Mouse (Mus musculus): Measurements from ENCODE around the gene Itpr1.
A peak's percentile ranks its signal among the peaks of the same experiment; 100 is the strongest.

The Itpr1 gene

DNA sequence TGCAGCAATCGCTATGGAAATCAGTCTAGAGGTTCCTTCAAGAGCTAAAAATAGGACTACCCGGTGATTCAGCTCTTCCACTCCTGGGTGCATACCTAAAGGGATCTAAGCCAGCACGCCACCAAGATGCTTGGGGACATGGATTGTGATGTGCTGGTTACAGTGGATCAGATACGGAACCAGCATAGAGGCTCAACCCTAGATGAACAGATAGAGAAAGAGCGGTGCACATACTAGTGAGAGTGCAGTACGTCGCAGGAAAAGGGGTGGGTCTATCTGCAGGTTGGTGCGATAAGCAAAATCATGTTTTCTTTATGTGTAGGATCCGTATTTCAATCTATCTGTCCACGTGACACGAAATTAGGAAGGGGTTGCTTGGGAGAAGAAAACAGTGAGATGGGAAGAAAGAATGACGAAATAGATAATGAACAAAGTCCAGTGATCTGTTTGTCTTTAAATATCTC is 113.1 kb downstream of the Itpr1 start:
- no peak for DNase-seq

DNA sequence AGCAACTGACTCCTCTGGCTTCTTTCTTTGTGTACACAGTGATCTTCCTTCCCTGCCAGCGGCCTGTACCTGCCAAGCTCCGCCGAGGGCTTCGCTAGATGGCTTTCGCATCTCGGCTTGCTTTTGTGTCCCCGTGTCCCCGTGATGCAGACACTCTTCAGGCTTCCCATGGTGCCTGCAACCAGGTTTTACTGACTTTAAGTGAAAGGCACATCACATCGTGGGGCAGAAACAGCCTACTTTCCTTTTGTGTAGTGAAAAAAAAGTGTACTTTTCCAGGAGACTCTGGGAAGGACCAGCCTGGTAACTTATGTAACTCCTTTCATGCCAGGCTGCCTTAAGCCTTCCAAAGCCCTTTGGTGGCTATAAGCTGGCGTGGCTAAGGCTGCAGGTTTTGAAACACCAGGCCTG is 113.9 kb downstream of the Itpr1 start:
- DNase-seq, result peak; percentile 66

DNA sequence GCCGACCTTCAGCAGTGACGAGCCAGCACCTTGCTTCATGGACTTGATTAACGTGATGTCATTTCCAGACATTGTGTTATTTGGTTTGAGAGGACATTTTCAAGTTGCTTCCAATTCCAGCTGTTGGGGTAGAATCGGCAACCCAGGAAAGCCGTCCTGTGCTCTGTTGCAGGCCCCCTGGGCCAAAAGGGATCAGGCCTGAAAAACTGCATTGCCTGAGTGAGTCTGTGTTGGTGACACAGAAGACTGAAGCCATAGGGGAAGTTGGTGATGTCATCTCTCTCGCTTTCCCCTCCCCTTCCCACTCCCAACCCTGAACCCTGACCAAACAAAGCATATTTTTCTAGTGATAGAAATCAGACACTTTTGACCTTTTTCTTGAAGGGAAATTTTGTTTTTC is 114.7 kb downstream of the Itpr1 start:
- no peak for DNase-seq

DNA sequence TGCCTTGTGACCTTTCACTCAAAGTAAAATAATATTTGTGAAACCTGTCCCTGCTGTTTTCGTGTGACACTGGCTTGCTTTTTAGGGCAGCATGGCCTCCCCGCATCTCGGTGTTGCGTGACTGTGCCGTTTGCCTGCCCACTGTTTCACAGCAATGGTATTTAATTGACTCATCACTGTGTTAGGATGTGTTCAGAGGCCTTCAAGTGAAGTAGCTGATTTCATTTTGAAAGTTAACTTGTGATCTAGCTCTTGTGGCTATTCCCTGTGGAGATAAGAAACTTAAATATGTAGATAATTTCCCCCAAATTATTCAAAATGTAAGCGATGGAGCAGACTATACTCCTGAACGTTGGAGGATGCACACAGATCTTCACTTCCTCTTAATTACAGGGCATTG is 115.4 kb downstream of the Itpr1 start:
- no peak for DNase-seq

DNA sequence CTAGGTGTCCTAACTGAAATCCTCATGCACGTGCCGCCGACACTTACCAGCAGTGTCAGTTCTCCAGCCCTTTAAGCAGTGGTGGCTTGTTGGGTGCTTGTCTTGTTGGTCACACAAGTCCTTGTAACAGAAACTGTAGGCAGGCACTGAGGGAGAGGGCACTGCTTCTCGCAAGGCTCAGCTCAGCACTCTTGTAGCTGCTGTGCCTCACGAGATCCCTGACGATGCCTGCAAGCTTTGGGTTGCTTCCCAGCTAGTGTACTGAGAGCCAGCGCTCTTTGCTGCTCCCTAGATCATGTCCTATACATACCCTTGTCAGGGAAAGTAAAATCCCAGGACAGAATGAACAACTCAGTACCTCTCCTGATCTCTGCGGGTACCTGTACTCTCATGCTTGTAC is 117.6 kb downstream of the Itpr1 start:
- no peak for DNase-seq

DNA sequence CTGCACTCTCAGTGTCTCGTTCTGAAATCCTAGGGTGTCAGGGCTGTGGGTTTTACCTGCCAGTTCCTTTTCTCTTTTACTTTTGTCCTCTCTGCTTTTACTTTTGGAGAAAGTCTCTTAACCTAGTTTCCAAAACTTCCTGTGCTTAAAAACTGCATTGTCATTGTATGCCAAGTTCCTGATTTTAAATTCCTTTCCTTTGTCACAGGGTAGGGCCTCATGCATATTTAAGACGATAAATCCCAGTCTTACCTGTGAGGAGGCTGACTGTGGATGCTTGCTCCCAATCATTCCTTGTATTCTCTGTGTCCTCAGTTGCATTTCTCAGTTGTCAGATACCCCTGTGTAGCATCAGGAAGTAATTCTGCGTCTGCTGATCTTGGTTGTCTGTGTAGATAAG is 118.4 kb downstream of the Itpr1 start:
- DNase-seq, result no peak

DNA sequence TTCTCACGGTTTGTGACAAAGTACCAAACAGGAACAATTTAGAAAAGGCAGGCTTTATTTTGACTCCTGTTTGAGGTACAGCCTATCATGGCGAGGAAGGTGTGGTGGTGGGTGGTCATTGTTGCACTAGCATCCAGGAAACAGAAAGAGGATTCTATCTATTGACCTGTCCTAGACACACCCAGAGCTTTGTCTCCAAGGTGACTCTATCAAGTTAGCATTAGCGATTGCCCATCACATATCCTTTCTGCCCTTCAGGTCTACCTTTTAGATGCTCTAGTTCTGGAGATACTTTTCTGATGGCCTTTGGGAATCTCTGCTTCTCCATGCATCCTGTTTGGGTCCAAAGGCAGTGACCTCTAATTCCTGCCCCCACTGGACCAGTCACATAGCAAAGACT is 121.2 kb downstream of the Itpr1 start:
- no peak for DNase-seq

DNA sequence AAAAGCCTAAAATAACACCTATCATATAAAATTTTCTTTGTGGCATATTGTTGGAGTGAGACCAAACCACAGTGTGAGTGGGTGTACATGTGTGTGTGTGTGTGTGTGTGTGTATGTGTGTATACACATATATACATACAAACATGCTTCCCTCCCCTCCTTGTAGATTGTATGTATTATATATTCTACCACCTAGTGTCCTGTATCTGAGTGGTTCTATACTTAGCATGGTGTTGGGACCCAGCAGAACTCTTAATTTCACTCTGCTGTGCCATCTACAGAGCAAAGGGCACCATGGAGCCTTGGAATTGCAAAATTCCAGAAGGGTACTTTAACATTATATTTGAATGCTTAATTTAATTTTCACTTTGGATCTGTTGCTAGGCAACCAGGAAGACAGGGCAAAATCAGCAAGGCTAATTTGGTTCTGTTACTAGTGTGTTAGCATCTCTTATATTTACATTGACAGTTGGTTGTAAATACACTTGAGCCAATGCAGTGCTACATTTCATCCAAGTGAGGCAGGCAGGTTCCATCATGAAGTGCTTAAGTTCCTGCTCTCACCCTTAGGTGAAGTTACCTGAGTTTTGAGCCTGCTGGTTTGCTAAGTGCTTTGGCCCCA is 122.4 kb downstream of the Itpr1 start:
- DNase-seq, result no peak

DNA sequence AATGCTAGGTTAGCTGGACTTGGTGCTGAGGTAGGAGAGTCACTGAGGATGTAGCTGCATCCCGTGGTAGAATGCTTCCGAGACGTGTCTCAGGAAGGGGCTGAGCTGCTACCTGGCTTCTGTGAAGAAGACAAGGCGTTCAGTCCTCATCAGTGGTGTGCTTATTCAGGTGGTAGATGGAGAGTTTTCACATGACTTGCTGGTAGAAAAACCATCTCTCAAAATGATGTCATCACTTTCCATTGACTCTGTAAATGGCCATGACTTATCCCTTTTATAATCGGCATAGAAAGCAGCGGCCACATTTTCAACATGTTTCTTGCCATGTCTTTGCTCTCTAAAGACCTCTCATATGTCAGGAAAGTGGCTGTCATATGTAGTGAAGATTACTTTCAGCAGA is 123.6 kb downstream of the Itpr1 start:
- DNase-seq, result no peak

DNA sequence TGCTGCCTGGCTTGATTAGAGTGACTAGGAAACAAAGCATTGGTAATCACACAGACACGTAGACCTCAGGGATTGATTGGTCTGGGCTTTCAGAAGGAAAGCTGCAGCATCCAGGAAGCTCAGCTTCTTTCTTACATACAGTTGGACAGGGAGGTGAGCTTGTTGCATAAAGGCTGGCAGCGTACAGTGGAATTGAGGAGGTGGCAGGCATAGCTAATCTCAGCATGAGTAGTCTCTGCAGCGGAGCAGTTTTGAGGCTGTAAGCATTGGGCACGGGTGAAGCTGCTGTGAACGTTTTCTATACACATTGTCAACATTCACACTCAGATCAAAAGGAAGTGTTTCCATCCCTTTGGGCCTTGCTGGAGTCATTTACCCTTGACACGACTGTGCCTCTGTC is 124.4 kb downstream of the Itpr1 start:
- peak; percentile 81 for DNase-seq

DNA sequence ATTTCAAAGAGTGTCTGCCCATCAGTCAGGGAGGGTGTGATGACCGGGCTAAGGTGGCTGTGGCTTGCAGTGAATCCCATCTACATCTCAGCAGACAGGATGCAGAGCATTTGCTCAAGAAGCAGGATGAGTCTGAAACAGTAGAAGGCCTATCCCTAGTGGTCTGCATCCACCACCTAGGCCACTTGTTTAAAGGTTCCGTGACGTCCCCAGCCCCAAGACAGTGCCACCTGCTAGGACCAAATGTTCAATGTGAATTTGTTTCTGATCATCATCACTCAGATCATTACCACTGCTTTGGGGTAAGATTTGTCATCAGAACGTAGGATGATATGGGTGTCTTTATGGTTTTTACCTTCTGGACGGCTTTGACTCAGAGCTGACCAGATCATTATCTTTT is 125.5 kb downstream of the Itpr1 start:
- no peak for DNase-seq

DNA sequence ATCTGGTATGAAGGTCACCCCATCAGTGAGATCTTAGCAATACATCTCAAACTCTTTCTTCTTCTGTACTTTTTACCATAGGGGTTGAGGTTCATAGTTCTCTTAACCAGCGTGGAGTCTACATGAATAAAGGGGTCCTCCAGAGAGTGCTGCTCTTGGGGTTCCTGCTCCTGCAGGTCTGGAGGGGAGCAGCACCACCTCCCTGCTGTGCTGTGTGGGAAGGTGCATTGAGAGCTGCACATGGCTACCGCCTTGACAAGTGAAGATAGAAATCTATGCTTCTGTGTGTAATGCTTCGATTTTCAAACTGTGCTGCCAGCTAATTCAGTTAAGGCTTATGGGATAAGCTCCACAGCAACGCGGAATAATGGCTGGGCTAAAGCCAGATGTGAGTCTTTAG is 130.1 kb downstream of the Itpr1 start:
- no peak for DNase-seq

DNA sequence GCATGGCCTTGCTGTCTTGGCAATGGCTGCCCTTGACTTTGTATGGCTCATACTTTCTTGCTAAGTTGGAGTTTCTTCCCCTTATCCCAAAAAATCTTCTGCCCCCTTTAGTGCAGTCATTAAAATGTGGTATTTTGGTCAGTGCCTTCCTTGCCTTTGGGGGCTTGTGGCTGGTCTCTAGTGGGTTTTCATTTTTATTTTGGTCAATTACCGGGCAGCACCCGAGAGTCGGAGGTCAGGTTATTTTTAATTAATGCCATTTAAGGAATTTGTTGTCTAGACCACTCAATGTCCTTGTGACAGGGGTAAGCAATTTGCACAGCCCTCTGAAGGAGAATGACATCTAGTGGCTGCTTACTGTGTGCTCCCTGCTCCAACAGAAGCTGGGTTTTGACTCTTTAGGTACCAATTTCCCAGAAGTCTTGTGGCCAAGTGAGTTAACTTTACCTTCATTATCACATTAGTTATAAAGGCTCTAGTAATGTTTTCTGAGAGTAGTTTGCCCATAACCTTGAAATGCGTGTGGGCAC is 130.9 kb downstream of the Itpr1 start:
- DNase-seq, result no peak

DNA sequence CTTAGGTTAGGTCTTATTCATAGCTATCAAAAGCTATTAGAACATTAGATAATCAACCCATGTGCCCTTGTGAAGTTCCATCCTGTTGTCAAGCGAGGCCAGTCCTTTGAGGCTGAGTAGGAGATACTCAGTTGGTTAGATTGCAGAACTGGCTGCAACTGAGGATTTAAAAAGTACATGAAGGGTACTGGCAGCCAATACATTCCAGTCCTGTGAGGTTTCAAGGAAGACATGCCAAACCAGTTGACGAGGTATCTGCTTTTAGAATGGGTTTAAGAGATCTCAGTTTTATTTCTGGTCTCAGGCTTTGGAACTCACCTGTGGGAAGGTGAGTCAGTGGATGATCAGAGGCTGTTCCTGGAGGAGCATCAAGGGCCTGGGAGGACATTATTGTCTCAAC is 137.9 kb downstream of the Itpr1 start:
- no peak for DNase-seq

DNA sequence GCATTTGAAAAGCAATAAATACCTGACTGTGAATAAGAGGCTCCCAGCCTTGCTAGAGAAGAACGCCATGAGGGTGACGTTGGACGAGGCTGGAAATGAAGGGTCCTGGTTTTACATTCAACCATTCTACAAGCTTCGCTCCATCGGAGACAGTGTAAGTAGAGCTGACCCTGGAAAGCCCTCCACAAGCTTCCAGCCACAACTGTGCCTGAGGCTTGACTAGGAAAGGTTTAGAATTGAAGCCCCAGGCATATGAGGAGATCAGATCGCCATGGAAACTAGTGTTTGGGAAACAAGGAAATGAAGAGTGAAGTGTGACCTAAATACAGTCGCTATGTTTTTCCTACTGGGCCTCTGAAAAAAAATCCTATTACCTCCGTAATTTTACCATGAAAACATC is 139.1 kb downstream of the Itpr1 start:
- DNase-seq, result no peak

DNA sequence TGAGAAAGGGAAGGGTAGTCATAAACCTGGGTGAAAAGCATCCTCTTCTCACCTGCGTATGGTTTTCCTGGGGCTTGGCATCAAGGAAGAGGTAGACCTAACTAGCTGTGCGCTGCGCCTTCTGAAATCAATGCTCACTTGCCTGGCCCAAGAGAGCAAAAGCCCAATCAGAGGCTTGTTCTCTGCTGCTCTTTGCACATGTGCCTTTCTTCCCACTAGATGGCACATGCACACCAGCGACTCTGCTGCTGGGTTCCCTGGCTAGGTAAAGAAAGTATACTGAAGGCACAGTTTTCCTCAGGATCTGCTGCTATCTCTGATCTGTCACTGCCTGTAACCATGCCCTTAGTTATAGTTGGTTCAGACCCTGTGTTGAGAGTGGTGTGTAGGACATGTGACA is 154.5 kb downstream of the Itpr1 start:
- DNase-seq, result no peak

DNA sequence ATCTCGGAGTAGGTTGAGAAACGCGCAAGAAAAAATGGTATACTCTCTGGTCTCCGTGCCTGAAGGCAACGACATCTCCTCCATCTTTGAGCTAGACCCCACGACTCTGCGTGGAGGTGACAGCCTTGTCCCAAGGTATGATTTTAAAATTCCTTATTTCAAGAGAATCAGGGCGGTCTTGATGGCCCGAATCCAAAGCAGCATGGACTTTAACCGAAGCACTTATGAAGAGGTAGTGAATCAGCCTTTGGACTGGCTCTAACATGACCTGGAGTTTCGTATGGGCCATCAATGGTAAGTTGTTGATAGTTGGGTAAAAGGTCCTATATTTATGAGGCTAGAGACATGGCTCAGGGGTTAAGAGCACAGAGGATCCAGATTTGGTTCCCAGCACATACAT is 156.1 kb downstream of the Itpr1 start:
- no peak for DNase-seq

DNA sequence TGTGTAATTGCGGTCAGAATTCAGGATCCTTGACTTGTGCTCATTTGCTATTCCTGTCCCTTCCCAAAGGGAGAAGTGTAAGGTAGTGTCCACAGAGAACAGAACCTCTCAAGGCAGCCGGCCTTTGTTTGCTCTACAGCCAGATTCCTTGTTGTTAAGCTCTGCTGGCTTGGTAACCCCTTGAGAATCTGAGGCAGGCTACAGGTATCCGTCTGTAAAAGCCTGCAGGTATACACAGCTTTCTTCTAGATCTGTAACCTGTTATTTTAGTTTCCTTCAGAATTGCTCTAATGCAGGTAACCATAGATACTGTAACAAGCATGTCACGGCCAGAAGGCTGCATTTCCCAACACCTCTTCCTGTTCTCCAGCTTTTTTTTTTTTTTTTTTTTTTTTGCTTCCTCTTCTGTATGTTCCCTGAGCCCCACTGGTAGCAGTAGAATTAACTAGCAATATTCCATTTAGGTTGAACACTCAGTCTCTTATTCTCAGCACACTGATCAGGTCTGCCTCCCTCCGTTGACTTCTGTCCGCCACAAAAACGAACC is 158.5 kb downstream of the Itpr1 start:
- no peak for DNase-seq

DNA sequence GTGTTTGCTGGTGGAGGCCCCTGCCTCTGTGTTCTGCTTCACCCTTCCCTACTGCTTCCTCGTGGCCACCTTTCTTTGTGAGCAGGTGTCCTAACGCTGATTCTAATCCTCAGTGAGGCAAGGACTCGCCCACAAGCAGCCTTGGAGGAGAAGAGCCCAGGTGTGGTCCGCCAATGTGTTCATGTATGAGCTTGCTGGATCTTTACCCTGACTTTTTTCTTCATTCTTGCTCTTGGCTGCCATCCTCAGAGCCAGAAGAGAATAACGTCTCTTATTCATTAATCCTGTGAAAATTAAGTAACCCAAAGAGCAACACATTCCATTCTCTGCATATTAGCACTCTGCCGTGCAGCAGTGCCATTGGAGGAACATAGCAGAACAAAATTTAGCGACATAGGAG is 161.1 kb downstream of the Itpr1 start:
- DNase-seq, result no peak

DNA sequence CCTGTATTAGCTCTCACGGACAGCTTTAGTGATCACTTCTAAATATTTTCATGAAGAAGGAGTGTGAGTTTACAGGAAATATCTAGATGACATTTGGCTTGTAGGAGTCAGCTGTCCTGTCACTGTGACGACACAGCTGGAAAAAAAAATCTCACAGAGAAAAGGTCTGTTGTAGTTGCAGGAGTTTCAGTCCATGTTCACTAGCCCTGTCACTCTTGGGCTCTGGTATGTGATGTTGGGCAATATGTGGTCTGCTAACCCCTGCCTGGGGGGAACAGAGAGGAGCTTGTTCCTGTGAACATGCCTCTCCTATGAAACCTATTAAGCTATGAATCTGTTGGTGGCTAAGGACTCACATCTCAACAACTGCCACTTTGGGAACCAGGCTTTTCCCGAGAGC is 166.1 kb downstream of the Itpr1 start:
- DNase-seq, result no peak

DNA sequence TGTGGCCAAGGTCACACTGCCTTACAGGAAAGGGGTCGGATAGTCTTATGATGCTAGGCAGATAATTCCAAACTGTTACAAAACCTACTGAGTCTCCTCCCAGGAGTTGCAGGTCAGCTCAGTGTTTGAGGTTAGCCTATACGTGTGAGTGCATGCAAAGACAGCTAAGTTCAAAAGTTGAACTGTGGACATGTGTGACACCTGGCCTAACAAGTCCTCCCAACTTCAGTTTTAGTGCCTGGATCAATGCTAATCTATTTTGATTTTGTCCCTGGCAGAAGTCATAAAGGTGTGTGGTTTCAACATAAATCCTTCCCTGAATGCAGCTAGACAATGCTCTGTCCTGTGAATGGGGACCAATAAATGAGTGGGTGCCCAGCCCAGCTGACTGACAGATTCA is 167.3 kb downstream of the Itpr1 start:
- no peak for DNase-seq

DNA sequence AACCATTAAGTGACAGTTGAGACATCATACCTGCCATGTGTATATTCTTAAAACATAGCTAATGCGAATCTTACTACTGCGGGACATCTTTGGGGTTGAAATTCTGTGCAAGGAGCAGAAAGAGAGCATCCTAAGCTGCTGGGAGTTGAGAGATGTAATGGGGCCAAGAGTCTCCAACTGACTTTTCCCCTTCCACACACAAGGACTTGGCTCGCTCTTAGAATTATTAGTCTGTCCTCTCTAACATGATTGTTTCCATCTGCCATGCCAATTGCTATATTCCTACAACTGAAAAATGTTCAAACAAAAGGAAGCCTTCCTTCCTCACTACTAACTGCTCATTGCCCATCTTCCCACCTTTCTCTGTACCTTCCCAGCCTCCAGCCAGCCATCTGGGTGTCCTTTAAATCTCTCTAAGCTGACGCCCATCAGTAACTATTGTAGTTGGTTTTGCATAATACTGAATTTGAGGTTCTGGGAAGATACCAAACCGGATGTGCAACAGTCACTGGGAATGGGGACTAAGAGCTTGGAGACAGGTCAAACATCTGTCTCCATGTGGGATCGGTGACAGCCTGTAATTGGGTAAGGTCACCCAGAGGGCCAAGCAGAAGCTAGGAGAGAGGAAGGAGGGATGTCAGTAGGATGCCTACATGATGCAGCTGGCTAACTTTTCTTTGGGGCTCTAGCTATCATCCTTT is 177.9 kb downstream of the Itpr1 start:
- DNase-seq, result no peak

DNA sequence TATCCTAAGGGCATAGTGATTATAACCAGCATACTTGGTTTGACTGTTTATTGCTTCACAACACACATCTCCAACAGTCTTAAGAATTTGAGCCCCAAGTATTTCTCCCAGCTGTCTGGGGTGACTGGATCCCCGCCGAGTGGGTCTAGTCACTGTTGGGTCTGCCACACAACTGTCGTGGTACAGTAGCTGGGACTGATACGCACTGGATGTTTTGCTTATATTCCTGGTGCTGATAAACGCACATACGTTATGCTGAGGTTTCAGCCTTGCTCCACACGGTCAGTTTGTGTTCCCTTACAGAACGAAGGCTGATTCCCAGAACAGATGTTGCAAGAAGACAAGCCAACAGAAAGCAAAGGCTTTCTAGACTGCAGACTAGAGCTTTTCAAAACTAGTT is 180.2 kb downstream of the Itpr1 start:
- DNase-seq, result no peak

DNA sequence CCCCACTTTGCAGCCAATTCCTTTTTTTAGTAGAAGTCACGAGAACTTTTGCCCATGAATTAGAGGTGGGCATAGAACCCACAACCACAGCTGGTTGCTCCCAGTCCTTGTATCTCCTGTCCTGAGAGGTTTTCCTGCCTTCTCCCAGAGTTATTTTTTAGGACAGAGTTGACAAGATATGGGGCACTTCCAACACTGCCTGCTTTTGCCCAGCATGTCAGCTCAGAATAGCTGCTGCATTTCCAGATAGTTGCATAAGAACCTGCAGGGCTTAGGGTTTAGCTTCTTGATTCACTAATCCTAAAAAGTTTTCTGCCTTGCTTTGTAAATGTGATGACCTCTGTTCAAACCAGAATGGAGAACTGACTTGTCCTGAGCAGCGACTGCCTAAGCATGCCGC is 185.1 kb downstream of the Itpr1 start:
- DNase-seq, result no peak

All from right cerebral cortex, adult 18-20 months (tissue).